14 mouse cellular contexts compared by ENCODE assay signal in genomic region chr1:71944531-71944930, GRCm38 (mm10).
"Had no signal": no experiment of that assay in that cellular context is flagged by ENCODE, and none has a peak within 500 bp of the region (broad histone marks: within the 10 kb centered on the region; RNA-seq: fewer than 3 reads in every experiment).

No protein-coding gene starts in this region.

- ATAC-seq: liver, embryonic 12.5 days; midbrain, embryonic 13.5 days; midbrain, embryonic 15.5 days had no signal

- H3K9ac ChIP-seq: liver, embryonic 12.5 days; liver, embryonic 14.5 days; lung, embryonic 15.5 days; midbrain, embryonic 13.5 days; midbrain, embryonic 15.5 days; neural tube, embryonic 12.5 days; stomach, embryonic 15.5 days had no signal

- H3K9me3 ChIP-seq: liver, embryonic 12.5 days; lung, embryonic 15.5 days; megakaryocyte, embryonic 14.5 days; midbrain, embryonic 13.5 days; midbrain, embryonic 15.5 days; neural tube, embryonic 12.5 days; stomach, embryonic 15.5 days had no signal

- H3K4me3 ChIP-seq: liver, embryonic 12.5 days; lung, embryonic 15.5 days; megakaryocyte, embryonic 14.5 days; midbrain, embryonic 13.5 days; midbrain, embryonic 15.5 days; neural tube, embryonic 12.5 days; stomach, embryonic 15.5 days had no signal

- H3K4me2 ChIP-seq: liver, embryonic 12.5 days; lung, embryonic 15.5 days; midbrain, embryonic 11.5 days; midbrain, embryonic 13.5 days; midbrain, embryonic 15.5 days; neural tube, embryonic 12.5 days; stomach, embryonic 15.5 days had no signal

- H3K27ac ChIP-seq: liver, embryonic 12.5 days; liver, embryonic 14.5 days; lung, embryonic 15.5 days; macrophage; midbrain, embryonic 13.5 days; midbrain, embryonic 15.5 days; neural tube, embryonic 12.5 days; stomach, embryonic 15.5 days; stomach, postnatal 0 days had no signal

- H3K4me1 ChIP-seq: liver, embryonic 12.5 days; megakaryocyte, embryonic 14.5 days; neural tube, embryonic 12.5 days; stomach, embryonic 15.5 days had no signal

- H3K27me3 ChIP-seq: liver, embryonic 12.5 days; lung, embryonic 15.5 days; megakaryocyte, embryonic 14.5 days; midbrain, embryonic 13.5 days; midbrain, embryonic 15.5 days; neural tube, embryonic 12.5 days; stomach, embryonic 15.5 days had no signal

- H3K36me3 ChIP-seq: liver, embryonic 12.5 days; lung, embryonic 15.5 days; midbrain, embryonic 13.5 days; midbrain, embryonic 15.5 days; neural tube, embryonic 12.5 days; stomach, embryonic 15.5 days had no signal

- DNase-seq: thymus, adult 2 months; thymus, postnatal 25 days; thymus, postnatal 4 days had no signal
